Mouse (Mus musculus) activated CD4-positive, CD25-positive, alpha-beta regulatory T cell, adult 4 months (primary cell): ENCODE results near the gene Spatc1l. TPM values are rescaled to one million over a fixed set of nuclear protein-coding genes. Genes with fewer than 3 reads are reported as not detected.

Experiments
- ATAC-seq: one replicate; pipeline ENCODE4 v1.8.0; 2017
- polyA plus RNA-seq, 2 experiments: library from polyadenylated mRNA; unstranded; fragments of 100-300 nt; shearing (Covaris generic); gene quantifications; one replicate each; pipeline ENCODE4 v1.2.1; 2017

Gene Spatc1l
- not detected for polyA plus RNA-seq

- no peak for ATAC-seq
Measured at GRCm38 (mm10) chr10:76561972-76562371, at the start of gene Spatc1l. TSS of gene Spatc1l (plus strand) at chr10:76562272.

DNA sequence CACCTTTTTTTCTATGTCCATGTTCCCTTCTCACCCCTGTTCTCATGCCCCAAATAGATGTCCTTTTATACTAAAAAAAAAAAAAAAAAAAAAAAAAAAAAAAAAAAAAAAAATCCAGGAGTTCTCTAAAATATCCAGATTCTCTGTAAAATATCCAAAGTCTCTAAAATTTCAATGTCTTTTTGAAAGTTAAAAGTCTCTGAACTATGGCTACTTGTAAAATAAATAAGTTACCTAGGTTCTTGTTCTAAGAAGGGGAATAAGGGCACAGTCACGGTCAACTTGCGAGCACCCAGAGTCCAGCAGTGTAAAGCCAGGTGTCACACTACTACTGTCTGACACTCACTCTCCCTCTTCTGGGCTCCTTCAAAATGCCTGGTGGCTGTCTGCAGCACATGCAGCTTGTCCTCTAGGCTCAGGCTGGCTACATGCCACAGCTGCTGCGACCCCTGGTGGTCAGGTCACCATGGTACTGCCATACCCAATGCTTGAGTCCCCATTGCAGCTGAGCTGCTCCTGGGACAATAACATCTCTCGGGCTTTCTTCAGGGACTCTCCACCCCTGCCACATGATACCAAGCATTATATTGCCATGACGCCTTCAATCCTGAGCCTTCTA is 49.0 kb upstream of the Spatc1l start:
- peak; percentile 97 for ATAC-seq

- peak; percentile 3 for ATAC-seq
Measured at GRCm38 (mm10) chr10:76530922-76531321, 31.1 kb upstream of the Spatc1l start.

DNA sequence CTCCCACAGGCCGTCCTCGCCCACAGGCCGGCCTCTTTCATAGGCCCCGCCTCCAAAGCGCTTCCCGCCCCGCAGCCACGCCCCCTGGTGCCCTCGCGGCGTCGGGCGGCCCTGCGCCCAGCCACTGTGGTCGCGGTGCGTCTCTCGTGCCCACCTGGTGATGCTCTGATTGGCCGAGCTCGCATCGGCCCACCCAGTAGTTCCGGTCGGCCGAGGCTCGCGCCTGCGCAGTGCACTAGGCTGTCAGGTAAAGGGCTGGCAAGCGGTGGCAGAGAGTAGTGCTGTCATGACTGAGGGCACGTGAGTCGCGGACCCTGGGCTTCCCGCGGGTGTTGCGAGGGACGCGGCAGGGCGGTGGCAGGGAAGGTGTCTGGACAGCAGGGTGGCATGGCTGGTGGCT is 30.7 kb upstream of the Spatc1l start, which contains the start of gene Lss:
Gene Lss, plus strand, starts transcription at position 214 of the 400 bp plus-strand sequence.
- ATAC-seq = peak; percentile 99

DNA sequence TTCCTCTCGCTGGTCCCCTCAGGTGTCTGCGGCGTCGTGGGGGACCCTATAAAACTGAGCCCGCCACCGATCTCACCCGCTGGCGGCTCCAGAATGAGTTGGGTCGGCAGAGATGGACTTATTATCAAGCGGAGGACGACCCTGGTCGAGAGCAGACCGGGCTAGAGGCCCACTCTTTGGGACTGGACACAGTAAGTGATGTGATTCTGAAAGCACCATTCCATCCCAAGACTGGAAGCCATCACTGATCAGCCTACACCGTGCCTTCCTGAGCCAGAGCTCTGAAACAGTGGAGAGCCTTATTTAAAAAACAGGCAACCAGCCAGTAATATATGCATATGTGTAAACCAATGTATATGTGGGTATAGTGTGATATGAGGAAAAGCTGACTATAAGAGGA is 30.2 kb upstream of the Spatc1l start:
- ATAC-seq = no peak

DNA sequence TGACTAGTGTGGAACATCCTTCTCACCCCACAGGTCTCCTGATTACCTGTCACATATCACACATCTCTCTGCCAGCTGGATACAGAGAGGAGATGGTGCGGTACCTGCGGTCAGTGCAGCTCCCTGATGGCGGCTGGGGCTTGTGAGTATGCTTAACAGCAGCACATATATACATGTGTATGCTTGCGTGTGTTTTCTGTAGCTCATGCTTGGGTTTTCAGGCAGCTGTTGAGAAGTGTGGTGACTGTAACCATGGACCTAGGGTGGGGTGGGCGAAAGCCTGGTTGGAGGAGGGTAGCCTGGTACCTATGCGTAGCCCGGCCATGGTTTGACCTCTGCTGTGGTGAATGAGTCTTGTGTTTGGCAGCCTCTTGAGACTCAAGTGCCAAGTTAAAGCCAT is 26.5 kb upstream of the Spatc1l start:
- ATAC-seq = no peak

DNA sequence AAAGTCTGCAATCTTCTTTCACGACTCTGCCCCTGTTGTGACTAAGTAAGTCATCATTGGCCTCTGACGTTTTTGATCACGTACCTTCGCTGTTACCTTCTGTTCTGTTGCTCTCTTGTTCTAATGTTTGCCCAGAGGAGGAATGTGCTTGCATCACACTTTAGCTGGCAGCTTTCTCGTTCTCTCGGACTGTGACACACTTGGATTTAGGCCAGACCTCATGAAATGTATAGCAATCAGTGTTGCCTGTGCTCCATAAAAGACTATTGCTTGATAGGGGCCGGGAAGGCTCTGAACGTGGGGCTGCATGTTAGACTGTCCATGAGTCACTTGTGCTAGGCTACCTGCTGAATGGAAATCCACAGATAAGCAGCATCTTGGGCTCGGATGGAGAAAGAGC is 24.5 kb upstream of the Spatc1l start:
- ATAC-seq = no peak

- ATAC-seq = peak; percentile 51
Measured at GRCm38 (mm10) chr10:76541336-76542085, 20.6 kb upstream of the Spatc1l start.

DNA sequence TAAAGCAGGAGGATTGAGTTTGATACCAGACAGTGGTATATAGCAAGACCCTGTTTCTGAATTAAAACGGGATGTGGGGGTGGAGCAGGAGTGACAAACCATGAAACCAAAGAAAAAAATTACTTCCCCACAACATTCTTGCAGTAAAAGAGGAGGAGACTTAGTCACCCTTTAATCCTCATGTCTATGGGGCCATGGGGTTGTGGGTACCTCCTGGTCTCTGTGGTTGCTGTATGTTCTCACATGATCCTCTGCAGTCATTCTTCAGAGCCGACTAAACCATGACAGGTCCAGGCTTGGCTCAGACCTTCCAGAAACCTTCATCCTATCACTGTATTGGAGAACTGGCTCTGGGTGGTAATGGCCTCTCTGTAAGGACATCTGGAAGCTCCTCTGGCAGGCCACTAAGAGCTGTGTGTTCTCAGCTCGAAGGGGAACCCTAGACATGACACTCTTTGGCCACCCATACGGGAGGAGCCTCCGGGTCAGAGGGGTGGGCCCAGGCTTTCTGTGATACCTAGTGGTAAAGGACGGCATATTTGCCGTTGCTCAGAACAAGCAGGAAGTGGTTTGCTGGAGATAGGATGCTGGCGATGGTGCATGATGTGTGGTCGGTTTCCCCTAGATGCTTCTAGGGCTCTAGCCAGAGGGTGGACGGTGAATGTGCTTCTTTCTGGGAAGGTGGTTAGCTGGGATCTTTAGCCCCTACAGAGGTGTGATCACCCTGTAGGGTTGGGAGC is 19.3 kb upstream of the Spatc1l start:
- peak; percentile 89 for ATAC-seq

DNA sequence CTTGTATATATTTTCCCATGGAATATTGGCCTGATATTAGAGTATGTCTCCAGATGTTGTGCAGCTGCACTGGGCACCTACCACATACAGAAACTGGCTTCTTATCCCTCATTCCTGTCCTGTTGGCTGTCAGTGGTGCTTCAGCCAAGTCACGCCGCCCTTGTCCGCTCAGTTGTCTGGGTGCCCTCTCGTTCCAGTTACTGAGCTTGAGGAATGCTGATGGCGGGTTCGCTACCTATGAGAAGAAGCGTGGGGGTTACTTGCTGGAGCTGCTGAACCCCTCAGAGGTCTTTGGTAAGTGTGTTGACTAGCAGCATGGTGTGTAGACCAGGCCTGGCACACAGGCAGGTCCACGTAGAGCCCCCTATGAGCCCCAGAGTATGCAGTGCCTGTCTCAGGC is 15.5 kb upstream of the Spatc1l start:
- ATAC-seq = no peak

DNA sequence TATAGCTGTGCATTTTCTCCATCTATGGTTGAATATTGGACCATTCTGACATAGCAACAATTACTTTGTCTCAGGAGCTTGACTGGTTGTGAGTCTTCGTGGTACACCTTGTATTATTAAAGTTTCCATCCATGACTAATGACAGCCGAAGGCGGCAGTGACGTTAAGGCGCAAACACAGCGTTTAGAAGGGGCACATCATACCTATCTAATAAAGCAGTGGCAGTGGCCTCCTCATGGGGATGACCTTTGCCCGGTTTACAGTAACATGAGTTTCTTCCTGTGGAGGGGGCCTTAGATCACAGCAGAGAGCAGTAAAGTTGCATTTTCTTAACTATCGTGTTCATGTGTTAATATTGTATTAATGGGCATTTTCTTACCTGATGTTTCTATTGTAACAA is 13.9 kb upstream of the Spatc1l start:
- no peak for ATAC-seq

DNA sequence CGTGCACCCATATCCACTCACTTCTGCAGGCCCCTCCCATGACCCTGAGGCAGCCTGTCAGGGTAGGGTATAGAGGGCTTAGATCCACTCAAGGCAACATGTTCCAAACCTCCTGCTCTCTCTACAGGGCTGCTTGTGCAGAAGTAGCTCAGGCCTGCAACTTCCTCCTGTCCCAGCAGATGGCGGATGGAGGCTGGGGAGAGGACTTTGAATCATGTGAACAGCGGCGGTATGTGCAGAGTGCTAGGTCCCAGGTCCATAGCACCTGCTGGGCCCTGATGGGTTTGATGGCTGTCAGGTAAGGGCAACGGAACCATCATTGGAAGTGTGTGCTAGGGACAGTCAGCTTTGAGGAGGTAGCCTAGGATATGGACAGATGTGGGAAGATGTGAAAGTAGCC is 11.6 kb upstream of the Spatc1l start:
- no peak for ATAC-seq

GRCm38 (mm10) chr10:76551556-76551955 is 10.5 kb upstream of the Spatc1l start:
- ATAC-seq = no peak

GRCm38 (mm10) chr10:76554061-76554460 is 8.0 kb upstream of the Spatc1l start:
- ATAC-seq = no peak

DNA sequence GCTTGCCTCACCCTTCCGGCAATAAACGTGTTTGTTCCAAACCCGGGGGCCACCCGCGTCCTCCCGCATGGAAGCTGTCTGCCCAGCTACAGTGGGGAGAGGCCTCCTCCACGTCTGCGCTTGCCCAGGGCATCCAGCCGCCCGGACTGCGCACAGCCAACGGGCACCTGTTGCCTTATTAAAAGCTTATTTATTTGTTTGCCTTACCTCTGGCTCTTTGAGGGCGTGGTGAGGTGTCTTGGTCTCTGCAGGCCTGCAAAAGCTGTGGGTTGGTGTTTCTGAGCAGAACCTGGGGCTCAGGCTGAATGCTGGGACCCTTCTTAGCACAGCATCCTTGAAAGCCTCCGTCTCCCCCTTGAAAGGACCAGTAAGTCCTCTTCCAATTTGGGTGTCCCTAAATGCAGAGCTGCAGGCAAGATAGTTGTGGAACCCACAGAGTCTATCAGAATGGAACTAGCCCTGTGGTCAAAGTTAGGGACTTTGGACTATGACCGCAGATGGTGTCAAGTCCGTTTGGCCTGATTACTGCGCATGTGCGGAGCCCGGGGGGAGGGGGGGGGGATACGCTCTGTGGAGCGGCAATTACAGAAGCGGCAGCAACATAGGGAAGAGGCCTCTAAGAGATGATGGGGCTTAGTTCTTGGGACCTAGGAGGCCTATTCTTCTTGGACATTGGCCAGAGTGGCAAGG is 8.1 kb downstream of the Spatc1l start:
- ATAC-seq = no peak

GRCm38 (mm10) chr10:76571070-76571469 is 9.0 kb downstream of the Spatc1l start:
- no peak for ATAC-seq

GRCm38 (mm10) chr10:76572151-76572550 is 10.1 kb downstream of the Spatc1l start:
- ATAC-seq = no peak

DNA sequence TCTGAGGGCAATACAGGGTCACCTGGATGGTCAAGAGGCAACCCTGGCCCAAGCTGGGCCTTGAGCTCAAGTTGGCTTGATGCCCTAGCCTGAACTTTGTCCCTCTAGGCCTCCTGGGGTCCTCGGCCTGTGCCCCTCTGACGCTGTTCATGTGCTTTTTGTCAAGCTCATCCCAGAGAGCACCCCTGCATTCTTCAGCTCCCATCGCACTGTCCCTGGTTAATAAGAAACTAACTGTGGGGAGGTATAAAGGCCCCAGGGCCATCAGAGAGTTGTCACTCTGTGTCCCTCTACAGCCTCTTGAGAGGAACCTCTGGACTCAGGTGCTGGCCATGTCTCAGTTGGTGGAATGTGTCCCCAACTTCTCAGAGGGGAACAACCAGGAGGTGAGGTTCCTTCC is 13.3 kb downstream of the Spatc1l start, which contains the start of gene Ftcd:
Gene Ftcd, plus strand, starts transcription at position 275 of the 400 bp plus-strand sequence.
- no peak for ATAC-seq

DNA sequence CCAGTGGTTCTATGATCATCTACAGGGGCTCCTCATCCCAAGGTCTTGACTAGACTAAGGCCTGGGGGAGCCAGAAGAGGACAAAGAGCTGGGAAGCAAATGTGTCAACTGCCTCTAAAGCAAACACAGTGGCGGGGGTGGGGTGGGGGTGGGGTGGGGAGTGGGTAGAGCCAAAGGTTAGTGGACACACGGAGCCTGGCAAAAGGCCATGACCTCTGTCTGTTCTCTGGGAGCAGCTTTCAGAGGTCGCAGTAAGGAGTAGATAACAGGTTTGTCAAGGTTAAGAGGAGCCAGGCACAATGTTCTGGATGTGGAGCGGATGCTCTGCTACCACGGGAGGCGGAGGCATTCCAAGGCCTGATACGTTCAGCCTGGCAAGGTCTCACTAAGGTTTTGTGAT is 14.8 kb downstream of the Spatc1l start:
- ATAC-seq = no peak

- ATAC-seq = no peak
Measured at GRCm38 (mm10) chr10:76584138-76584537, 22.1 kb downstream of the Spatc1l start.

DNA sequence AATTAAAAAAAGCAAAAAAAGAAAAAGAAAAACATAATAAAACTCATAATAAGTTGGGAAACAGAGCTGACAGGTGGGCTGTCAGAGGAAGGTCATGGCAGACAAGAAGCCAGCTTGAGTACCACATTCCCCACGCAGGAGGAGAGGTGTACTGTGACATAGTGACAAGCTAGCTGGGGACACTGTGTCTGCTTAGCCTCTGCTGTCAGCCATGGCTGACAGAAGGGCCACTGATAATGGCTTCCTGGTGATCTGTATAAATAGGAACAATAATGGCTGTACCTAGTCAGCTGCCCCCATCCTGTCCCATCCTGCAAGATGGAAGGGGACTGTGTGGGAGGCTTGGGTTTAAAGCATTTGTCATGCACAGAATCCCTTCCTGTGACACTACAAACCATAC is 24.1 kb downstream of the Spatc1l start:
- no peak for ATAC-seq

GRCm38 (mm10) chr10:76590197-76590596 is 28.1 kb downstream of the Spatc1l start:
- ATAC-seq = no peak

- ATAC-seq = no peak
Measured at GRCm38 (mm10) chr10:76596338-76596737, 34.3 kb downstream of the Spatc1l start.
